Mouse (Mus musculus): Measurements from ENCODE around the gene Misp. TPM values are rescaled to one million over a fixed set of nuclear protein-coding genes. Genes with fewer than 3 reads are reported as not detected.
A peak's percentile ranks its signal among the peaks of the same experiment; 100 is the strongest.

The Misp gene
- polyA plus RNA-seq, 1 experiment = 4.0 TPM

- no peak overlapping the region for H3K27ac ChIP-seq (ENCODE audit: insufficient read depth, low read length)
- no peaks in the 10 kb centered on the region for H3K4me1 ChIP-seq (ENCODE audit: control insufficient read depth, insufficient read depth, low read length)
- peak overlapping the region; percentile 11 for H3K4me3 ChIP-seq (ENCODE audit: low read depth, low read length)
- H3K9ac ChIP-seq (ENCODE audit: low read depth, poor library complexity, severe bottlenecking) = no peak overlapping the region
- TF ChIP-seq POLR2A (IDR thresholded peaks at IDR 0.05; ENCODE audit: insufficient read depth, low read length) (no peak), CTCF (IDR thresholded peaks at IDR 0.05; ENCODE audit: low read depth, low read length) (peak; percentile 64), EP300 (IDR thresholded peaks at IDR 0.05; ENCODE audit: insufficient read depth, low read depth, low read length) (no peak)
- H3K36me3 ChIP-seq (ENCODE audit: control insufficient read depth, insufficient read depth, low read length, poor library complexity, severe bottlenecking) = no peaks in the 10 kb centered on the region
- no peaks in the 10 kb centered on the region for H3K27me3 ChIP-seq (ENCODE audit: control insufficient read depth, insufficient read depth, low read length, poor library complexity, severe bottlenecking)
- no peaks in the 10 kb centered on the region for H3K9me3 ChIP-seq (replicated peaks; ENCODE audit: control insufficient read depth, insufficient read depth, low read length, poor library complexity, severe bottlenecking)
These were observed 36.6 kb upstream of the Misp start for GRCm38 (mm10) chr10:79783920-79784800.

GRCm38 (mm10) chr10:79788386-79789158 is 32.2 kb upstream of the Misp start:
- no peak overlapping the region for H3K9ac ChIP-seq (ENCODE audit: low read depth, poor library complexity, severe bottlenecking)
- H3K4me1 ChIP-seq (ENCODE audit: control insufficient read depth, insufficient read depth, low read length) = no peaks in the 10 kb centered on the region
- no peak for TF ChIP-seq EP300 (IDR thresholded peaks at IDR 0.05; ENCODE audit: insufficient read depth, low read depth, low read length)
- TF ChIP-seq POLR2A (IDR thresholded peaks at IDR 0.05; ENCODE audit: insufficient read depth, low read length) = no peak
- TF ChIP-seq CTCF (IDR thresholded peaks at IDR 0.05; ENCODE audit: low read depth, low read length) = peak; percentile 39
- no peaks in the 10 kb centered on the region for H3K27me3 ChIP-seq (ENCODE audit: control insufficient read depth, insufficient read depth, low read length, poor library complexity, severe bottlenecking)
- no peaks in the 10 kb centered on the region for H3K9me3 ChIP-seq (replicated peaks; ENCODE audit: control insufficient read depth, insufficient read depth, low read length, poor library complexity, severe bottlenecking)
- H3K27ac ChIP-seq (ENCODE audit: insufficient read depth, low read length) = no peak overlapping the region
- no peaks in the 10 kb centered on the region for H3K36me3 ChIP-seq (ENCODE audit: control insufficient read depth, insufficient read depth, low read length, poor library complexity, severe bottlenecking)
- H3K4me3 ChIP-seq (ENCODE audit: low read depth, low read length) = no peak overlapping the region

- no peak overlapping the region for H3K9ac ChIP-seq (ENCODE audit: low read depth, poor library complexity, severe bottlenecking)
- no peaks in the 10 kb centered on the region for H3K27me3 ChIP-seq (ENCODE audit: control insufficient read depth, insufficient read depth, low read length, poor library complexity, severe bottlenecking)
- TF ChIP-seq POLR2A (IDR thresholded peaks at IDR 0.05; ENCODE audit: insufficient read depth, low read length) (no peak), EP300 (IDR thresholded peaks at IDR 0.05; ENCODE audit: insufficient read depth, low read depth, low read length) (no peak), CTCF (IDR thresholded peaks at IDR 0.05; ENCODE audit: low read depth, low read length) (no peak)
- H3K27ac ChIP-seq (ENCODE audit: insufficient read depth, low read length) = no peak overlapping the region
- H3K36me3 ChIP-seq (ENCODE audit: control insufficient read depth, insufficient read depth, low read length, poor library complexity, severe bottlenecking) = no peaks in the 10 kb centered on the region
- no peaks in the 10 kb centered on the region for H3K4me1 ChIP-seq (ENCODE audit: control insufficient read depth, insufficient read depth, low read length)
- no peak overlapping the region for H3K4me3 ChIP-seq (ENCODE audit: low read depth, low read length)
- H3K9me3 ChIP-seq (replicated peaks; ENCODE audit: control insufficient read depth, insufficient read depth, low read length, poor library complexity, severe bottlenecking) = no peaks in the 10 kb centered on the region
These were observed 31.2 kb upstream of the Misp start for GRCm38 (mm10) chr10:79789581-79789980.

- TF ChIP-seq EP300 (IDR thresholded peaks at IDR 0.05; ENCODE audit: insufficient read depth, low read depth, low read length) = no peak
- TF ChIP-seq CTCF (IDR thresholded peaks at IDR 0.05; ENCODE audit: low read depth, low read length) = no peak
- TF ChIP-seq POLR2A (IDR thresholded peaks at IDR 0.05; ENCODE audit: insufficient read depth, low read length) = no peak
These were observed 29.9 kb upstream of the Misp start, which contains the start of gene Prss57 for GRCm38 (mm10) chr10:79790861-79791260. Prss57 (minus strand) TSS chr10:79790961.

GRCm38 (mm10) chr10:79792339-79793040 is 28.3 kb upstream of the Misp start:
- Histone ChIP-seq H3K27ac (ENCODE audit: insufficient read depth, low read length) (no peak overlapping the region), H3K9ac (ENCODE audit: low read depth, poor library complexity, severe bottlenecking) (no peak overlapping the region; the same call in 1 of the 2 replicates)

More at GRCm38 (mm10) chr10:79790861-79791260, 29.9 kb upstream of the Misp start, which contains the start of gene Prss57:
- no peaks in the 10 kb centered on the region for H3K27me3 ChIP-seq (ENCODE audit: control insufficient read depth, insufficient read depth, low read length, poor library complexity, severe bottlenecking)
- no peaks in the 10 kb centered on the region for H3K36me3 ChIP-seq (ENCODE audit: control insufficient read depth, insufficient read depth, low read length, poor library complexity, severe bottlenecking)
- no peaks in the 10 kb centered on the region for H3K9me3 ChIP-seq (replicated peaks; ENCODE audit: control insufficient read depth, insufficient read depth, low read length, poor library complexity, severe bottlenecking)
- H3K27ac ChIP-seq (ENCODE audit: insufficient read depth, low read length) = no peak within 1 kb of the TSS
- H3K4me3 ChIP-seq (ENCODE audit: low read depth, low read length) = no peak within 1 kb of the TSS
- H3K9ac ChIP-seq (ENCODE audit: low read depth, poor library complexity, severe bottlenecking) = no peak within 1 kb of the TSS
- no peaks in the 10 kb centered on the region for H3K4me1 ChIP-seq (ENCODE audit: control insufficient read depth, insufficient read depth, low read length)

More at GRCm38 (mm10) chr10:79792339-79793040, 28.3 kb upstream of the Misp start:
- no peaks in the 10 kb centered on the region for H3K27me3 ChIP-seq (ENCODE audit: control insufficient read depth, insufficient read depth, low read length, poor library complexity, severe bottlenecking)
- TF ChIP-seq EP300 (IDR thresholded peaks at IDR 0.05; ENCODE audit: insufficient read depth, low read depth, low read length) (no peak), CTCF (IDR thresholded peaks at IDR 0.05; ENCODE audit: low read depth, low read length) (no peak), POLR2A (IDR thresholded peaks at IDR 0.05; ENCODE audit: insufficient read depth, low read length) (no peak)
- no peaks in the 10 kb centered on the region for H3K9me3 ChIP-seq (replicated peaks; ENCODE audit: control insufficient read depth, insufficient read depth, low read length, poor library complexity, severe bottlenecking)
- H3K4me1 ChIP-seq (ENCODE audit: control insufficient read depth, insufficient read depth, low read length) = no peaks in the 10 kb centered on the region
- H3K4me3 ChIP-seq (ENCODE audit: low read depth, low read length) = no peak overlapping the region
- H3K36me3 ChIP-seq (ENCODE audit: control insufficient read depth, insufficient read depth, low read length, poor library complexity, severe bottlenecking) = no peaks in the 10 kb centered on the region
